Mouse (Mus musculus) G1E-ER4 (cell line): ENCODE measurements around the gene Stk19. TPM values are rescaled to one million over a fixed set of nuclear protein-coding genes. Genes with fewer than 3 reads are reported as not detected.

Experiments
- GATA1 ChIP-seq: IDR thresholded peaks from one replicate; pipeline ENCODE4 v1.8.0; 2012; ENCODE audit warnings: low read length, inconsistent platforms
- polyA plus RNA-seq: library from polyadenylated mRNA; stranded (reverse); fragments of >175 nt; gene quantifications from 2 replicates; pipeline ENCODE4 v1.2.3, GENCODE M21; 2012

Stk19 gene
- polyA plus RNA-seq, result 52.4 and 52.9 TPM in 2 replicates

DNA sequence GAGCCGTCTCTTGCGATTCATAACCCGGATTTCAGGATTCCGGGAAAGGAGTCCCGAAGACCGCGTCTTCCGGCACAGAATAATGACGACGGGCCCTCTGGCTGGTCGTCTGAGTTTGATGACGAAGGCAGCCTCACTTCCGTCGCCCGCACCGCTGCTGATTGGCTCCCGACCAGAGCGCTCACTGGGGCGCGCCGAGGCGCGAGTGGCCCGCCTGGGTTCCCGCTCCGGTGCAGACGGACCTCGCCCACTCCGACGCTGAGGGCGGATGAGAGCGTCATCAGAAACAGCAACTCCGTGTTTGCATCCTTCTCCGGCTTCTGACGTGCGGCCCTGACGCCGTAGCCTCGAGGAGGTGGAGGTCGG lies at the start of gene Stk19, which contains the start of gene Dxo:
Stk19 (minus strand) TSS at position 90 of the 366 bp plus-strand sequence.
Dxo (plus strand) TSS at position 164 of the 366 bp plus-strand sequence.
- no peak for TF ChIP-seq GATA1

- TF ChIP-seq GATA1, result no peak
Measured at GRCm38 (mm10) chr17:34885615-34886014, 48.9 kb upstream of the Stk19 start.

DNA sequence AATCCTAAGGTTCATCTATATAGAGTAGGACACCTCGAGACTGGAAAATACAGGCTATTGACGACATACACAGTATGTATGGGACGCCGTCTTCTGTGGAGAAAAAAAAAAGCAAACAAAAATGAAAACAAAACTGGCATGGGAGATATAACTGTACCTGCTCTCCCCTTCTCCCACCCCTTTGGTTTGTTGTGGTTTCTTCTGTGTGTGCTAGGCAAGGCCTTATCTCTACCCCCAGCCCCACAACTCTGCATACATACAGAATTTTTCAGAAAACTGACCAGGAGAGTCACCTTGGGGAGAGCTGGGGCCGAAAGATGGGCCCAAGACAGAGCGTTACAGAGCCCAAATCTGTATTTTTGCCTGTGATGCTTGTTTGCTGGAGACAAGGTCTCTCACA lies 48.0 kb upstream of the Stk19 start:
- no peak for TF ChIP-seq GATA1

- no peak for TF ChIP-seq GATA1
Measured at GRCm38 (mm10) chr17:34883332-34883731, 46.6 kb upstream of the Stk19 start.

- TF ChIP-seq GATA1, result no peak
Measured at GRCm38 (mm10) chr17:34881683-34882310, 45.1 kb upstream of the Stk19 start, which contains the start of gene Gm20547. Gm20547 (minus strand) TSS chr17:34882042.

DNA sequence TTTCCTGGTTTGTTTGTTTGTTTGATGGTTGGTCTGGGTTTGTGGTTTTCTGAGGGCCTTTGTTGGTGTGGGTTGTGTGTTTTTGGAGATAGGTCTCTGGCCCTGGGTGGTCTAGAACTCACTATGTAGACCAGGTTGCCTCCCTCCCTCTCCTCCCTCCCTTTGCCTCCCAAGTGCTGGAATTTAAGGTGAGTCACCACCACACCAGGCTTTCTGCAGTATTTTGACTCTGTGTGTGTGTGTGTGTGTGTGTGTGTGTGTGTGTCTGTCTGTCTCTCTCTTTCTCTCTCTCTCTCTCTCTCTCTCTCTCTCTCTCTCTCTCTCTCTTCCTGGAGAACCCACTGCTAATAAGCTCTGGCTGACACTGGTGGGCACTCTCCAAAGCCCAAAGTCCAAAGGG lies 44.4 kb upstream of the Stk19 start:
- TF ChIP-seq GATA1, result no peak

DNA sequence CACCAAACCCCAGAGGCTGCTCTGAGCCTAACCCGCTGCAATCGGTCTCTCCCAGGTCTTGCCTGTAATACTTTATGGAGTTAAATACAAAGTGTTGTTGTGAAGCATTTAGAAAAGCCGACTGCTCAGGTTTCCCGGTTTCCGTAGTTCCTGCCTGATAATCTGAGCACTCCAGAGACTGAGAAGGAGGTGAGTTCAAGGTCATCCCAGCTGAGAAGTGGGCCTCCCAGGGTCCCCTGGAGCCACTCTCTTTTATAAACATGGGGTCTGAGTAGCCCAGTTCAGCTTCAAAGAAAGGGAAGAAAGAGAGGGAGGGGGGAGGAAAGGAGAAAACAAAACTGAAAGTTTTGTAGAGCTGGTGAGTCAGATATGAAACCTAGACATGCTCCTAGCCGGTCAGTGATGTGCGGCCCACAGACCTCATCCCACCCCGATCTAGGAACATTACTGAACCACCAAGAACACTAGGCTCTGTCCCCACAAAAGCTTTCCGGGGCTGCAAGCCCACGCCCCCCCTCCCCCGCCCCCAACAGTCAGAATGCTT lies 42.7 kb upstream of the Stk19 start, which contains the start of gene Zbtb12:
Zbtb12 (plus strand) TSS at position 148 of the 544 bp plus-strand sequence.
- no peak for TF ChIP-seq GATA1

DNA sequence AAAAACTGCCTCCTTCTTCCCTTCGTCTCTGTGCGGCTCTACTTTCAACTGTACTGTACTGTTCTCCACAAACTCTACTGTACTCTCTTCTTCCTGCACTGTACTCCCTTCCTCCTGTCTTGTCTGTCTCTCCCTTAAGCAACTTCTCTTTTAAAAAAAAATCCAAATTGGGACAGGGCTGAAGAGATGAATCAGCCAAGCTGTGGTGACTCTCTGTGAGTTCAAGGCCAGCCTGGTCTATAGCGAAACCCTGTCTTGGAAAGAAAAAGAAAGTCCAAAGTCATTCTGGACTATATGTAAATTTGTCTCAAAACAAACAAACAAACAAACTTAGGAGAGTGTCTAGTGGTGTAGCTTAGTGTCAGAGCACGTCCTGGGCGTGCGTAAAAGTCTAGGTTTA lies 37.6 kb upstream of the Stk19 start:
- TF ChIP-seq GATA1, result no peak

DNA sequence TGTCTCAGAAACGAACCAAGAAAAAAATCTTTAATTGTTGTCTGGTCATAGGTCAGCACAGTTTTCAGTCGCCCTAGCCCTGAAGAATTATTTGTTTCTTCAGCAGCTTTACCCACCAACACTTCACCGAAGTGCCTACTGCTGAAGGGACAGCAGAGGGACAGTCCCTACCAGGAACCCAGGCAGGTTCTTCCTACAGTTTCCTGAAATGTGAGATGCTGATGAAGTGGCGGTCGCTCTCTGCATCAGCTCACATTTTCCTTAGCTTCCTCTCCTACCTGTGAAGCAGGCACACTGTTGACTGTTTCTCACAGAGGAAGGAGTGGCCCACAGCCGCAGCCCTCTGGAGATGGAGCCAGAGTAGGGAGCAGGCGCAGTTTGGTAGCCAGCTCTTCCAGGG lies 29.2 kb upstream of the Stk19 start:
- no peak for TF ChIP-seq GATA1

DNA sequence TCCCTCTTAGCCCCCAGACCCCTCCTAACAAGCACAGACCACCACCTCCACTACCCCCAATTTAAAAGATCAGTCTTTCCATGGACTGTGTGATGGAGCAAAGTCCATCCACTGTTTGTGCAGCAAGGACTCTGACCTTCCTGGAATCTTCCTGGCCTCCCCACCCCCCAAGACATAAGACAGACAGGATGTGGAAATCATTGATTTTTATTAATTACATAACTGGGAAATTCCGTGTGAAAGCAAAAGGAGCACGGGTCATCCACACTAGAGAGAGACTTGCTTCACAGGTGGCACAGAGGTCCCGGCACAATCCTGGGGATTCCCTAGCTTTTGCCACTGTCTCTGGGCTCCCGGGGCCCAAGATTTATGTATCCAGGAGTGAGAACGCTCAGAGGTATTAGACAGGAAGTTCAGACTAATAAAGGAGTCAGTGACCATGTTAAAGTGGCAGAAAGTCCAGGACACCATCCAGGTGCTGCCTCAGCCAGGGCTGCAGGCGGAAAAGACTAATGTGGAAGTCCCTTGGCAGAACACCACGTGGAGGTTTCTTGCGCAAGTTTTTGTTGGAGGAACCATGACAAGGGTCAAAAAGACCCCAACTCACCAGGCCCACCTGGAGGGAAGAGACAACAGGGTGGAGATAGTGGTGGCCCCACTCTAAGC lies 25.8 kb upstream of the Stk19 start, which contains the start of gene Cfb:
Cfb (minus strand) TSS at position 103 of the 666 bp plus-strand sequence.
- TF ChIP-seq GATA1, result no peak

DNA sequence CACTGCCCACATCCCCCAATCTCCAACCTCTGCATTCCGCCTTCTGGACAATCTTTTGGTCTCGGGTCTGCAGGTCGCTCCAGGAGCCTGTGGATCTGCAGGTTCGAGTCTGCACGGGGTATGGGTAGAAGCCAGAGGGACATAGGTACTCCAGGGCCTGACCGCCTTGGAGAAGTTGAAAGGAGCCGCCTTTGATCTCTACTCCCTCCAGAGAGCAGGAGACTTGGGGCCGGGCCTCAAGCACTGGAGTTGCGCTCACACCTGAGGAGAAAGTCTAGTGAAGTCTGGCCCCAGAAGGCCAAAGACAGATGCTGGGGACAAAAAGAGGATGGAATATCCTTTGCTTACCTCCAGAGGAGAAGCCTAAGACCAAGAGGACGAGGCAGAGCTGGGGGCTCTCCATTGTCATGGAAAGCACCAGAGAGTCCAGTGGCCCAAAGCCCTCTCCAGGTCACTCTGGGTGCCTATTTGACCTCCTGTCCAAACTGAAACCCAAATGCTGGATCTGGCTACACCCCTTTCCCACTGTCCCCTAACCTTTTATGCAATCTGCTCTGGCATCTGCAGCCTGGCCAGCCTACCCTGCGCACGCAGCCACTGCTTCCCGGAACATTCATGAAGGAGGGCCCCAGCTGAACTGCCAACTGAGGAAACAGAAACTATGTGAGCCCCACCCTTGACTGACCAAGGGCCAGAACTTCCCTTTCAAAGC lies 25.1 kb upstream of the Stk19 start:
- no peak for TF ChIP-seq GATA1

- no peak for TF ChIP-seq GATA1
Measured at GRCm38 (mm10) chr17:34860514-34860913, 23.8 kb upstream of the Stk19 start.

GRCm38 (mm10) chr17:34858670-34859069 lies 21.9 kb upstream of the Stk19 start:
- no peak for TF ChIP-seq GATA1

- no peak for TF ChIP-seq GATA1
Measured at GRCm38 (mm10) chr17:34855825-34856224, 19.1 kb upstream of the Stk19 start.

GRCm38 (mm10) chr17:34854761-34855160 lies 18.0 kb upstream of the Stk19 start:
- TF ChIP-seq GATA1, result no peak

GRCm38 (mm10) chr17:34853511-34853910 lies 16.8 kb upstream of the Stk19 start:
- no peak for TF ChIP-seq GATA1

GRCm38 (mm10) chr17:34850517-34851125 lies 13.9 kb upstream of the Stk19 start:
- TF ChIP-seq GATA1, result no peak
